Mouse (Mus musculus): ENCODE data around the gene Tox3. TPM values are rescaled to one million over a fixed set of nuclear protein-coding genes. Genes with fewer than 3 reads are reported as not detected.

Gene Tox3
- polyA plus RNA-seq, 1 experiment, result not detected

GRCm38 (mm10) chr8:90301543-90301942 is 46.6 kb downstream of the Tox3 start:
- 44% methylated on average over 5 of the region's 5 CpGs for WGBS
- peaks cover 10% of the 10 kb centered on the region for H3K4me1 ChIP-seq (ENCODE audit: control insufficient read depth, insufficient read depth, low read length)
- H3K27ac ChIP-seq (ENCODE audit: insufficient read depth, low read depth, low read length), result no peak overlapping the region
- no peak overlapping the region for H3K4me3 ChIP-seq (ENCODE audit: insufficient read depth, low read depth, low read length)
- TF ChIP-seq POLR2A (IDR thresholded peaks at IDR 0.05; ENCODE audit: insufficient read depth, low read depth, low read length) (no peak), CTCF (IDR thresholded peaks at IDR 0.05; ENCODE audit: insufficient read depth, low read depth, low read length) (no peak)

DNA sequence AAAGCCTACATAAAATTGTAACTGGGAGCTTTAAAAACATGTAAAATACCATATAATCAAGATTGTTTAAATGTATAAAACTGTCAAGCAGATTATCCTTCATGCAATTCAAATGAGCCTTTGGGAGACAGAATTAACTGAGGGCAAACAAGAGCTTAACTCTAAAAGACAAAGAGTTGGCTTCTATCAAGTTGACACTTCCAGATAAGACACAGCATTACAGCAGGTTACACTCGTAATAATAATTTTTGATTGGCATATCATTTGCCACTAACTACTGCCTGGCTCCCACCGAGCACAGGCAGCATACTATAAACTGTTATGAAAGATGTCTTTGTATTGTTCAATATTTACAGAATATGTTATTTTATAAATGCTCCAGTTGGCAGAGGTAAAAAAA is 47.2 kb downstream of the Tox3 start:
- Histone ChIP-seq H3K27ac (ENCODE audit: insufficient read depth, low read depth, low read length) (no peak overlapping the region), H3K4me1 (ENCODE audit: control insufficient read depth, insufficient read depth, low read length) (peaks cover 10% of the 10 kb centered on the region), H3K4me3 (ENCODE audit: insufficient read depth, low read depth, low read length) (no peak overlapping the region)
- TF ChIP-seq POLR2A (IDR thresholded peaks at IDR 0.05; ENCODE audit: insufficient read depth, low read depth, low read length) (no peak), CTCF (IDR thresholded peaks at IDR 0.05; ENCODE audit: insufficient read depth, low read depth, low read length) (no peak)
- WGBS, result 53% methylated on average over 2 of the region's 2 CpGs

GRCm38 (mm10) chr8:90294061-90294460 is 54.1 kb downstream of the Tox3 start:
- Histone ChIP-seq H3K27ac (ENCODE audit: insufficient read depth, low read depth, low read length) (no peak overlapping the region), H3K4me1 (ENCODE audit: control insufficient read depth, insufficient read depth, low read length) (no peaks in the 10 kb centered on the region), H3K4me3 (ENCODE audit: insufficient read depth, low read depth, low read length) (no peak overlapping the region)
- 92% methylated on average over 3 of the region's 3 CpGs for WGBS
- TF ChIP-seq POLR2A (IDR thresholded peaks at IDR 0.05; ENCODE audit: insufficient read depth, low read depth, low read length) (no peak), CTCF (IDR thresholded peaks at IDR 0.05; ENCODE audit: insufficient read depth, low read depth, low read length) (no peak)

DNA sequence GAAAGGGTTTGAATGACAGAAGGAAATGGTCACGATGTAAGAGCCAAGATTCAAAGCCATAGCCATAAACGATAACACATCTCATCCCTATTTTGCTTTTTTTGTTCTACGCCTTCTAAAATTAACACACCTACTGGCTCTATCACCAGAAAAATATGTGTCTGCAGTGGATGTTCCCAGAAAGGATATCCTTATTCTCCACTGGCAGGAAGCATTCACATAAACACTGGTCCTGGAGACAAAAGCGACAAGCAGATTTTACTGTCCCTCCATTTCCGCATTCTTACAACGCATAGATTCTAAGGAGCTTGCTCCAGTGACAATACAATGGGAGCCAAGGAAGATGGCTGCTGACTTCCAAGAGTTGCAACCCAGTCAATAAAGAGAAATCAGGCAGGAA is 57.3 kb downstream of the Tox3 start:
- H3K27ac ChIP-seq (ENCODE audit: insufficient read depth, low read depth, low read length), result no peak overlapping the region
- TF ChIP-seq CTCF (IDR thresholded peaks at IDR 0.05; ENCODE audit: insufficient read depth, low read depth, low read length) (no peak), POLR2A (IDR thresholded peaks at IDR 0.05; ENCODE audit: insufficient read depth, low read depth, low read length) (no peak)
- 90% methylated on average over 6 of the region's 6 CpGs for WGBS
- no peak overlapping the region for H3K4me3 ChIP-seq (ENCODE audit: insufficient read depth, low read depth, low read length)
- H3K4me1 ChIP-seq (ENCODE audit: control insufficient read depth, insufficient read depth, low read length), result no peaks in the 10 kb centered on the region

- TF ChIP-seq POLR2A (IDR thresholded peaks at IDR 0.05; ENCODE audit: insufficient read depth, low read depth, low read length) (no peak), CTCF (IDR thresholded peaks at IDR 0.05; ENCODE audit: insufficient read depth, low read depth, low read length) (no peak)
- WGBS, result 37% methylated on average over 9 of the region's 9 CpGs
- Histone ChIP-seq H3K4me3 (ENCODE audit: insufficient read depth, low read depth, low read length) (no peak overlapping the region), H3K4me1 (ENCODE audit: control insufficient read depth, insufficient read depth, low read length) (peaks cover 6% of the 10 kb centered on the region; the same call in 1 of the 2 replicates), H3K27ac (ENCODE audit: insufficient read depth, low read depth, low read length) (no peak overlapping the region)
Measured at GRCm38 (mm10) chr8:90276722-90277121, 71.4 kb downstream of the Tox3 start.

DNA sequence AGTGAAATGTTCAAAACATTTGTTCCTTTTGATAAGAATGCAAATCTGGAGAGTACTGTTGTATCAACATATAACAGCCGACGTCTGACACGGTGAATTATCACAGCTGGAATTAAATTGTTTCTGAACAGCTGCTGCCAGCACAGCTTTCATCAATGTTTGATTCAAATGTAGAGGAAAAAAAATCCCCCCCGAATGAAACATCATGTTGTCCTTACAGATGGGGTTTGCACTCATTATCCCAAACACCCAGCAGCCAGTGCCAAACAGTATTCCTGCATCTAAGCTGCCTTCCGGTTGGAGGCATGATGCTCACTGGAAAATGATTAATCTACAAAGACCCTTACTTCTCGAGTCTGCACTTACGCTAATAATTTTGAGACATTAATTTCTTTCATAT is 75.0 kb downstream of the Tox3 start:
- Histone ChIP-seq H3K4me3 (ENCODE audit: insufficient read depth, low read depth, low read length) (no peak overlapping the region), H3K27ac (ENCODE audit: insufficient read depth, low read depth, low read length) (no peak overlapping the region), H3K4me1 (ENCODE audit: control insufficient read depth, insufficient read depth, low read length) (peaks cover 6% of the 10 kb centered on the region; the same call in 1 of the 2 replicates)
- WGBS, result 51% methylated on average over 7 of the region's 7 CpGs
- TF ChIP-seq CTCF (IDR thresholded peaks at IDR 0.05; ENCODE audit: insufficient read depth, low read depth, low read length) (no peak), POLR2A (IDR thresholded peaks at IDR 0.05; ENCODE audit: insufficient read depth, low read depth, low read length) (no peak)

- TF ChIP-seq CTCF (IDR thresholded peaks at IDR 0.05; ENCODE audit: insufficient read depth, low read depth, low read length) (no peak), POLR2A (IDR thresholded peaks at IDR 0.05; ENCODE audit: insufficient read depth, low read depth, low read length) (no peak)
- Histone ChIP-seq H3K4me3 (ENCODE audit: insufficient read depth, low read depth, low read length) (no peak overlapping the region), H3K4me1 (ENCODE audit: control insufficient read depth, insufficient read depth, low read length) (peaks cover 3% of the 10 kb centered on the region; the same call in 1 of the 2 replicates), H3K27ac (ENCODE audit: insufficient read depth, low read depth, low read length) (no peak overlapping the region)
- 69% methylated on average over 10 of the region's 10 CpGs for WGBS
Measured at GRCm38 (mm10) chr8:90271920-90272319, 76.2 kb downstream of the Tox3 start.

GRCm38 (mm10) chr8:90267698-90268256 is 80.4 kb downstream of the Tox3 start:
- Histone ChIP-seq H3K4me3 (ENCODE audit: insufficient read depth, low read depth, low read length) (no peak overlapping the region), H3K27ac (ENCODE audit: insufficient read depth, low read depth, low read length) (no peak overlapping the region), H3K4me1 (ENCODE audit: control insufficient read depth, insufficient read depth, low read length) (no peaks in the 10 kb centered on the region; the same call in 1 of the 2 replicates)
- TF ChIP-seq POLR2A (IDR thresholded peaks at IDR 0.05; ENCODE audit: insufficient read depth, low read depth, low read length) (no peak), CTCF (IDR thresholded peaks at IDR 0.05; ENCODE audit: insufficient read depth, low read depth, low read length) (no peak)
- 82% methylated on average over 12 of the region's 12 CpGs for WGBS

- no peak overlapping the region for H3K27ac ChIP-seq (ENCODE audit: insufficient read depth, low read depth, low read length)
- 87% methylated on average over 3 of the region's 3 CpGs for WGBS
- no peaks in the 10 kb centered on the region; the same call in 1 of the 2 replicates for H3K4me1 ChIP-seq (ENCODE audit: control insufficient read depth, insufficient read depth, low read length)
- no peak for TF ChIP-seq POLR2A (IDR thresholded peaks at IDR 0.05; ENCODE audit: insufficient read depth, low read depth, low read length)
- no peak for TF ChIP-seq CTCF (IDR thresholded peaks at IDR 0.05; ENCODE audit: insufficient read depth, low read depth, low read length)
- H3K4me3 ChIP-seq (ENCODE audit: insufficient read depth, low read depth, low read length), result no peak overlapping the region
Measured at GRCm38 (mm10) chr8:90266986-90267385, 81.2 kb downstream of the Tox3 start.
